Mouse (Mus musculus): ENCODE results near the gene Zbtb2. TPM values are rescaled to one million over a fixed set of nuclear protein-coding genes. Genes with fewer than 3 reads are reported as not detected.

The Zbtb2 gene
- polyA plus RNA-seq, 1 experiment from 2014 or later, result 13.7 TPM

GRCm38 (mm10) chr10:4404895-4405491 is 17.1 kb upstream of the Zbtb2 start:
- no peaks in the 10 kb centered on the region for H3K27me3 ChIP-seq
- no peak overlapping the region for H3K9ac ChIP-seq
- H3K4me1 ChIP-seq, result no peaks in the 10 kb centered on the region
- no peaks in the 10 kb centered on the region for H3K9me3 ChIP-seq (replicated peaks)
- ATAC-seq (ENCODE audit: insufficient number of reproducible peaks, low FRiP score, low TSS enrichment, low read depth), result no peak
- no peak overlapping the region for H3K27ac ChIP-seq (replicated peaks)
- H3K4me2 ChIP-seq (replicated peaks), result no peak overlapping the region
- WGBS, result 57% methylated on average over 5 of the region's 5 CpGs
- H3K36me3 ChIP-seq, result peaks cover 32% of the 10 kb centered on the region
- H3K4me3 ChIP-seq (replicated peaks), result no peak overlapping the region

- Histone ChIP-seq H3K4me1 (no peaks in the 10 kb centered on the region), H3K4me2 (replicated peaks) (no peak overlapping the region), H3K27ac (replicated peaks) (no peak overlapping the region), H3K9me3 (replicated peaks) (no peaks in the 10 kb centered on the region), H3K27me3 (no peaks in the 10 kb centered on the region), H3K4me3 (replicated peaks) (no peak overlapping the region), H3K9ac (no peak overlapping the region), H3K36me3 (peaks cover 34% of the 10 kb centered on the region)
- 84% methylated on average over 5 of the region's 5 CpGs for WGBS
- ATAC-seq (ENCODE audit: insufficient number of reproducible peaks, low FRiP score, low TSS enrichment, low read depth), result no peak
Measured at GRCm38 (mm10) chr10:4398058-4398457, 10.2 kb upstream of the Zbtb2 start.

- Histone ChIP-seq H3K4me2 (replicated peaks) (no peak overlapping the region), H3K4me1 (peaks cover 17% of the 10 kb centered on the region), H3K36me3 (peaks cover 32% of the 10 kb centered on the region), H3K27me3 (no peaks in the 10 kb centered on the region), H3K9ac (no peak overlapping the region), H3K9me3 (replicated peaks) (no peaks in the 10 kb centered on the region), H3K4me3 (replicated peaks) (no peak overlapping the region), H3K27ac (replicated peaks) (no peak overlapping the region)
- no peak for ATAC-seq (ENCODE audit: insufficient number of reproducible peaks, low FRiP score, low TSS enrichment, low read depth)
- WGBS, result 83% methylated on average over 3 of the region's 3 CpGs
Measured at GRCm38 (mm10) chr10:4395321-4395720, 7.4 kb upstream of the Zbtb2 start.

- Histone ChIP-seq H3K27ac (replicated peaks) (no peak overlapping the region), H3K4me3 (replicated peaks) (no peak overlapping the region), H3K4me1 (peaks cover 35% of the 10 kb centered on the region), H3K4me2 (replicated peaks) (peak overlapping the region; percentile 6; the same call in 1 of the 2 replicates), H3K9me3 (replicated peaks) (no peaks in the 10 kb centered on the region), H3K9ac (no peak overlapping the region), H3K27me3 (no peaks in the 10 kb centered on the region), H3K36me3 (peaks cover 12% of the 10 kb centered on the region; the same call in 1 of the 2 replicates)
- no peak for ATAC-seq (ENCODE audit: insufficient number of reproducible peaks, low FRiP score, low TSS enrichment, low read depth)
- WGBS, result 41% methylated on average over 6 of the region's 6 CpGs
Measured at GRCm38 (mm10) chr10:4391851-4392250, 3.9 kb upstream of the Zbtb2 start.

DNA sequence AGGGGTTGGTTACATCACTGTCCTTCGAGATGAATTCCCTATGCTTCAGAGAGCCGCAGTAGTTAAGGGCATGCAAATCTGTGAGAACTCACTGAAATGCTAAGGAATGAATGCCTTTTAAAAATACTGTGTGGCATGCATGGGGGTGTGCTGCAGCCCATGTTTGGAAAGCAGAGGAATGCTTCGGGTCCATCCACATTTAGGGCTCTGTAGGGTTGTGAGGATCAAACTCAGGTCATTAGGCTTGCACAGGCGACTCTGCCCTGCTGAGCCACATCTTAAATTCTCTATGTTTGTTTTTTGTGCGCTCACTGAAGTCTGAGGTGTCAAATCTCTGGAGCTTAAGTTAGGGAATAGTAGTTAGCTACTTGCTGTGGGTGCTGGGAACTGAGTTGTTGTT is 3.2 kb upstream of the Zbtb2 start:
- H3K27me3 ChIP-seq, result no peaks in the 10 kb centered on the region
- H3K27ac ChIP-seq (replicated peaks), result no peak overlapping the region
- H3K4me2 ChIP-seq (replicated peaks), result no peak overlapping the region
- peaks cover 35% of the 10 kb centered on the region for H3K4me1 ChIP-seq
- H3K9me3 ChIP-seq (replicated peaks), result no peaks in the 10 kb centered on the region
- H3K4me3 ChIP-seq (replicated peaks), result no peak overlapping the region
- WGBS, result 59% methylated on average over 5 of the region's 5 CpGs
- no peak for ATAC-seq (ENCODE audit: insufficient number of reproducible peaks, low FRiP score, low TSS enrichment, low read depth)
- no peak overlapping the region for H3K9ac ChIP-seq
- H3K36me3 ChIP-seq, result peaks cover 9% of the 10 kb centered on the region; the same call in 1 of the 2 replicates

GRCm38 (mm10) chr10:4390550-4390949 is 2.6 kb upstream of the Zbtb2 start:
- H3K9me3 ChIP-seq (replicated peaks), result no peaks in the 10 kb centered on the region
- H3K27ac ChIP-seq (replicated peaks), result no peak overlapping the region
- peaks cover 35% of the 10 kb centered on the region for H3K4me1 ChIP-seq
- no peak overlapping the region for H3K4me2 ChIP-seq (replicated peaks)
- peaks cover 5% of the 10 kb centered on the region; the same call in 1 of the 2 replicates for H3K36me3 ChIP-seq
- H3K4me3 ChIP-seq (replicated peaks), result no peak overlapping the region
- whole genome bisulfite sequencing, result 44% methylated on average over 2 of the region's 2 CpGs
- ATAC-seq (ENCODE audit: insufficient number of reproducible peaks, low FRiP score, low TSS enrichment, low read depth), result no peak
- no peak overlapping the region for H3K9ac ChIP-seq
- H3K27me3 ChIP-seq, result no peaks in the 10 kb centered on the region

- Histone ChIP-seq H3K4me1 (peaks cover 35% of the 10 kb centered on the region), H3K9me3 (replicated peaks) (no peaks in the 10 kb centered on the region), H3K36me3 (peaks cover 4% of the 10 kb centered on the region; the same call in 1 of the 2 replicates), H3K4me3 (replicated peaks) (peak overlapping the region; percentile 97), H3K9ac (peak overlapping the region; percentile 3; the same call in 1 of the 2 replicates), H3K27ac (replicated peaks) (peak overlapping the region; percentile 23; the same call in 1 of the 2 replicates), H3K4me2 (replicated peaks) (peak overlapping the region; percentile 73), H3K27me3 (no peaks in the 10 kb centered on the region)
- no peak for ATAC-seq (ENCODE audit: insufficient number of reproducible peaks, low FRiP score, low TSS enrichment, low read depth)
- WGBS, result 27% methylated on average over 5 of the region's 5 CpGs
Measured at GRCm38 (mm10) chr10:4389461-4390112, 1.7 kb upstream of the Zbtb2 start.

DNA sequence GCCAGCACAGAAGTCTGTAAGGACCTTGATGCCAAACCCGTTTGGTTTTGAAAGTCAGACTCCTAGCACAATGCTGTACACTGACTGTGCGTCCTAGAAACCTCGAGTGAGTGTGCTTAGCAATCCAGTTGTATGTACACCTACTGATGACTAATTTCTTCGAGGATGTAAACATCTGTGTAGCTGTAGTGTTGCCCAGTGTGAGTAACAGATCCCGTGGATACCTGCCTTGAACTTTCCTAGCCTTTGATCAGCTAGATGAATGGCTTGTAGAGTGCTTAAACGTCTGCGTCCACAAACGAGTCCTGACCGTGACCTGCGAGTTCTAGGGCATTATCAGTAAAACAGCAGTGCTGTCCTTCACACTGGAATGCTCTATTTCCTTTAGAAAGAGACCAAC is 1.1 kb upstream of the Zbtb2 start:
- Histone ChIP-seq H3K36me3 (peaks cover 4% of the 10 kb centered on the region; the same call in 1 of the 2 replicates), H3K4me1 (peaks cover 35% of the 10 kb centered on the region), H3K4me2 (replicated peaks) (peak overlapping the region; percentile 73), H3K27me3 (no peaks in the 10 kb centered on the region), H3K27ac (replicated peaks) (0 out of 2 replicates have a peak overlapping the region, but pooled peaks have one; percentile 99), H3K4me3 (replicated peaks) (peak overlapping the region; percentile 97), H3K9ac (peak overlapping the region; percentile 99; the same call in 1 of the 2 replicates), H3K9me3 (replicated peaks) (no peaks in the 10 kb centered on the region)
- no peak for ATAC-seq (ENCODE audit: insufficient number of reproducible peaks, low FRiP score, low TSS enrichment, low read depth)
- 11% methylated on average over 10 of the region's 10 CpGs for WGBS

DNA sequence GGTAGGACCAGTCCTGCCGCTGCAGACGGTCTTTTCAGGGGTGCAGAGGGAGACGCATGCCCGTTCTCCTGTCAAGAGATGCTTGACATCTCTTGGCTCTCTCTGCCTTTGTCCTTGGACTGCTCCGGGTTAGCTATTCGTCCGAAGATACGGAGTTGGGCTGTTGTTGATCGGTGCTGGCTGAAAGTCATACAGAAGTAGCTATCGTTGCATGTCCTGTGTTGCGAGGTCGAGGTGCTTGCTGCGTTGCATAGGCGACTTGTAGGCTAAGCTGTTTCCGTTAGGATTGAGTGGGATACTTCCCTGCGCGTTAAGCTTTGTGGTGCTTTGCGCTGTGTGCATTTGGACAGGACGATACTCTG is 457 bp upstream of the Zbtb2 start:
- Histone ChIP-seq H3K4me1 (peaks cover 35% of the 10 kb centered on the region), H3K9me3 (replicated peaks) (no peaks in the 10 kb centered on the region), H3K9ac (peak overlapping the region; percentile 99), H3K27me3 (no peaks in the 10 kb centered on the region), H3K4me2 (replicated peaks) (peak overlapping the region; percentile 73), H3K4me3 (replicated peaks) (peak overlapping the region; percentile 97), H3K36me3 (peaks cover 4% of the 10 kb centered on the region; the same call in 1 of the 2 replicates), H3K27ac (replicated peaks) (peak overlapping the region; percentile 99)
- WGBS, result under 1% methylated on average over 19 of the region's 19 CpGs
- ATAC-seq (ENCODE audit: insufficient number of reproducible peaks, low FRiP score, low TSS enrichment, low read depth), result no peak

DNA sequence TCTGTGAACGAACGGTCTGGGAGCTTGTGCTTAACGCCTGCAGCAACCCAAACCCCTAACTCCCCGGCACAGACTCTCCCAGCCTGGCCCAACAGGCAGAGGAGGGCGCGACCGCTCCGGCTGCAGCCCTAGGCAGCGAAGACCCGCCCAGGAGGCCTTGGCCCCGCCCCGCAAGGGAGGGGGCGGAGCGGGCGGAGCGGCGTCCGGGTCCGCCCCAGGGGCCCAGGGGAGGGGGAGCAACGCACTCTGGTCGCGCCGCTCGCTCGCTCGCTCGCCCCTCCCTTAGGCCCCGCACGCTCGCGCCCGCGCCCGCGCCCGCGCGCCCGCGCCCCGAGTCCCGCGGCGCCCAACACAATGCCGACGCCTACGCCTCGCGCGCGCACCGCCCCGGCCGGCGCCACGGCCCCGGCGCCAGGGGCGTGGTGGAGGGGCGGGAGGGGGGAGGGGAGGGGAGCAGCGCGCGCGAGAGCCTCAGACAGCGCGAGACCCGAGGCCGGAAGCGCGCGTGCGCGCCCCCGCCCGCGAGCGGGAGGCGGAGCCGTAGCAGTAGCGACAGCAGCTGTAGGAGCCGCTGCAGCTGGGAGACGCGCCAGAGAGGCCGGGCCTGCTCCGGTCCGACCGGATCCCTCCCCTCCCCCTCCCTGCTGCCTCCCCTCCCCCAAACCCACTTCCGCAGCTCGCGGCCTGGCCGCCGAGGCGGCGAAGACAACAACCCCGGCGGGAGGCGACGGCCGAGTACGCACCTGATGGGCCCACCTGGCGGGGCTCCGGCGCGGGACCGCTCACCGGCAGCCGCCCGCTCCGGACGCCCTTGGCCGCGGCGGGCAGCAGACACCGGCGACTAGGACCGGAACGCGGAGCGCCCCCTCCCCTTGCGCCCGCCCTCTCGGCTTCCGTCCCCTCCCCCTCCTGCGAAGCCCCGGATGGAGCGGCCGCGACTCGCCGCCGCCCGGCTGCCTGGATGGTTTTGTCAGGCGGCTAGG is 1.0 kb downstream of the Zbtb2 start:
- H3K36me3 ChIP-seq, result no peaks in the 10 kb centered on the region
- under 1% methylated on average over 54 of the region's 133 CpGs for WGBS
- H3K4me1 ChIP-seq, result peaks cover 34% of the 10 kb centered on the region
- peak; percentile 96 for ATAC-seq (ENCODE audit: insufficient number of reproducible peaks, low FRiP score, low TSS enrichment, low read depth)
- peak overlapping the region; percentile 99 for H3K9ac ChIP-seq
- no peaks in the 10 kb centered on the region for H3K9me3 ChIP-seq (replicated peaks)
- H3K4me2 ChIP-seq (replicated peaks), result peak overlapping the region; percentile 73
- no peaks in the 10 kb centered on the region for H3K27me3 ChIP-seq
- H3K27ac ChIP-seq (replicated peaks), result peak overlapping the region; percentile 99
- peak overlapping the region; percentile 97 for H3K4me3 ChIP-seq (replicated peaks)

- H3K4me1 ChIP-seq, result peaks cover 7% of the 10 kb centered on the region
- H3K4me3 ChIP-seq (replicated peaks), result no peak overlapping the region
- H3K9me3 ChIP-seq (replicated peaks), result no peaks in the 10 kb centered on the region
- ATAC-seq (ENCODE audit: insufficient number of reproducible peaks, low FRiP score, low TSS enrichment, low read depth), result no peak
- H3K27ac ChIP-seq (replicated peaks), result no peak overlapping the region
- H3K4me2 ChIP-seq (replicated peaks), result no peak overlapping the region
- no peaks in the 10 kb centered on the region for H3K27me3 ChIP-seq
- H3K36me3 ChIP-seq, result no peaks in the 10 kb centered on the region
- WGBS, result 91% methylated on average over 7 of the region's 7 CpGs
- H3K9ac ChIP-seq, result no peak overlapping the region
Measured at GRCm38 (mm10) chr10:4384244-4384643, 3.7 kb downstream of the Zbtb2 start.

All from embryonic facial prominence, embryonic 15.5 days (tissue).